In the genomic region with DNA sequence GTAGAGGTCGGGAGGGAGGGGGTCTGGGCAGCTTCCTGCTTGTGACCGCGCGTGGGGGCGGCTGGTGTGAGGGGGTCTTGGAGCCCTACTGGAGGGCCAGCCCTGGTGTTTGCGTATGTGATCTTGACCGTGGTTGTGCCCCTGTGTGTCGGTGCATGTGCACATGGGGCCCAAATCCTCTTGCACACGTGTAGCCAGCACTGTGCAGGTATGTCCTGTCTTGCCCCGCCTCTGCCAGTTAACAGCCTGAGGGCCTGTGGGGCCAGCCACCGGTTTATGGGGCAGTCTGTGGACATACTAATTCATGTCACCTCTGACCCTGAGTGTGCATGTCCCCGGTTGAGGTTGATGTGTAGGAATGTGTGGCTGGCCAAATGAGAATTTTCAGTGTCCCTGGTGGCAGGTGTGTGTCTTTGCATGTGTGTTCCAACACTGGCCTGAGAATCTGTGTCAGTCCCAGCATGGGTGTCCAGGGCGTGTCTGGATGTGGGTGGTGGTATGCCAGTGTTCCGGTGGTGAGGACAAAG, we compare ENCODE assay signal across 8 mouse cellular contexts. TPM values are rescaled to one million over a fixed set of nuclear protein-coding genes. Genes with fewer than 3 reads are reported as not detected.
DNase-seq lines count a peak whose midpoint lies in the region; ATAC-seq and TF ChIP-seq lines count a peak whose summit lies in the region.

No protein-coding gene starts in this region.

- WGBS in embryonic facial prominence, embryonic 11.5 days: 10% methylated on average over 9 of the region's 14 CpGs
- WGBS in hindbrain, embryonic 15.5 days: 3% methylated on average over 9 of the region's 14 CpGs

- no peaks in the 10 kb centered on the region for H3K36me3 ChIP-seq in E14TG2a.4 (ENCODE audit: insufficient read depth, low read length)
- H3K36me3 ChIP-seq in embryonic facial prominence, embryonic 11.5 days (replicated peaks; ENCODE audit: control insufficient read depth, insufficient read depth, low read depth, low read length): no peaks in the 10 kb centered on the region
- no peaks in the 10 kb centered on the region for H3K36me3 ChIP-seq in hindbrain, embryonic 15.5 days
- no peaks in the 10 kb centered on the region for H3K36me3 ChIP-seq in megakaryocyte, embryonic 14.5 days (replicated peaks; ENCODE audit: low read length)

- H3K4me1 ChIP-seq in E14TG2a.4 (replicated peaks; ENCODE audit: low read depth, low read length): peaks cover 81% of the 10 kb centered on the region
- peaks cover 21% of the 10 kb centered on the region for H3K4me1 ChIP-seq in embryonic facial prominence, embryonic 11.5 days (ENCODE audit: control insufficient read depth, insufficient read depth, low read length)
- H3K4me1 ChIP-seq in hindbrain, embryonic 15.5 days (replicated peaks): peaks cover 78% of the 10 kb centered on the region
- peaks cover 83% of the 10 kb centered on the region for H3K4me1 ChIP-seq in megakaryocyte, embryonic 14.5 days

- H3K4me3 ChIP-seq in E14TG2a.4 (replicated peaks; ENCODE audit: low read length): peak overlapping the region; percentile 74
- H3K4me3 ChIP-seq in embryonic facial prominence, embryonic 11.5 days (ENCODE audit: low read depth, low read length): peak overlapping the region; percentile 82
- H3K4me3 ChIP-seq in hindbrain, embryonic 15.5 days: peak overlapping the region; percentile 74
- H3K4me3 ChIP-seq in megakaryocyte, embryonic 14.5 days (replicated peaks): peak overlapping the region; percentile 90

- peaks cover 71% of the 10 kb centered on the region for H3K27me3 ChIP-seq in E14TG2a.4 (ENCODE audit: insufficient read depth, low read length)
- no peaks in the 10 kb centered on the region for H3K27me3 ChIP-seq in embryonic facial prominence, embryonic 11.5 days (ENCODE audit: control insufficient read depth, insufficient read depth, low read length)
- no peaks in the 10 kb centered on the region for H3K27me3 ChIP-seq in hindbrain, embryonic 15.5 days
- H3K27me3 ChIP-seq in megakaryocyte, embryonic 14.5 days (replicated peaks): peaks cover 73% of the 10 kb centered on the region

- peak; percentile 27 for TF ChIP-seq CTCF in E14TG2a.4 (conservative IDR thresholded peaks at IDR 0.05; ENCODE audit: low read length)

- H3K9me3 ChIP-seq in E14TG2a.4 (ENCODE audit: low read length): no peaks in the 10 kb centered on the region
- H3K9me3 ChIP-seq in embryonic facial prominence, embryonic 11.5 days (replicated peaks; ENCODE audit: control insufficient read depth, low read length): no peaks in the 10 kb centered on the region
- no peaks in the 10 kb centered on the region for H3K9me3 ChIP-seq in hindbrain, embryonic 15.5 days
- no peaks in the 10 kb centered on the region for H3K9me3 ChIP-seq in megakaryocyte, embryonic 14.5 days

- H3K4me2 ChIP-seq in embryonic facial prominence, embryonic 11.5 days (ENCODE audit: low read depth, low read length): peak overlapping the region; percentile 100
- H3K4me2 ChIP-seq in hindbrain, embryonic 15.5 days: peak overlapping the region; percentile 85

- no peak; the same call in 1 of the 2 replicates for ATAC-seq in embryonic facial prominence, embryonic 11.5 days (replicated peaks; ENCODE audit: insufficient number of reproducible peaks, low FRiP score, low TSS enrichment, low read depth)
- ATAC-seq in hindbrain, embryonic 15.5 days (ENCODE audit: low FRiP score, low read depth): peak; percentile 6; the same call in 1 of the 2 replicates

- peak; percentile 57 for DNase-seq in kidney, adult 11 months
- no peak for DNase-seq in kidney, adult 9 months
- DNase-seq in embryonic facial prominence, embryonic 11.5 days (ENCODE audit: low spot score): no peak
- no peak for DNase-seq in adrenal gland, postnatal 4 days (ENCODE audit: low spot score in 2 of 2)
- no peak for DNase-seq in frontal cortex, postnatal 10 days (ENCODE audit: low spot score in 2 of 2)

- peak overlapping the region; percentile 52; the same call in 1 of the 2 replicates for H3K27ac ChIP-seq in embryonic facial prominence, embryonic 11.5 days (replicated peaks; ENCODE audit: low read depth, low read length)
- peak overlapping the region; percentile 90 for H3K27ac ChIP-seq in hindbrain, embryonic 15.5 days (replicated peaks)

- H3K9ac ChIP-seq in embryonic facial prominence, embryonic 11.5 days (replicated peaks; ENCODE audit: low read length): peak overlapping the region; percentile 70
- H3K9ac ChIP-seq in hindbrain, embryonic 15.5 days: peak overlapping the region; percentile 74

RNA-seq across cellular contexts. Expression of a gene that starts 8.1 kb away (rescaled TPM):
- polyA plus RNA-seq in embryonic facial prominence, embryonic 11.5 days (2014; fragmentation: Nextera tagmentation; extraction: Ambion mirVana): 2.3 and 2.8 TPM in 2 replicates
- polyA plus RNA-seq in hindbrain, embryonic 15.5 days (2015; fragmentation: Nextera tagmentation; extraction: Ambion mirVana): 4.7 and 5.1 TPM in 2 replicates
- 3.0 and 4.4 TPM in 2 replicates for polyA plus RNA-seq in megakaryocyte, embryonic 14.5 days (2012; ENCODE audit: insufficient read depth, low replicate concordance)
- total RNA-seq in adrenal gland, postnatal 4 days (2021): 10 to 100 TPM; 29.7 to 37.1 TPM

RNA-seq across cellular contexts. Expression of a gene that starts 9.7 kb away (rescaled TPM):
- polyA plus RNA-seq in embryonic facial prominence, embryonic 11.5 days (2014; fragmentation: Nextera tagmentation; extraction: Ambion mirVana): 153 and 163 TPM in 2 replicates
- 134 and 138 TPM in 2 replicates for polyA plus RNA-seq in hindbrain, embryonic 15.5 days (2015; fragmentation: Nextera tagmentation; extraction: Ambion mirVana)
- 396 and 1,059 TPM in 2 replicates for polyA plus RNA-seq in megakaryocyte, embryonic 14.5 days (2012; ENCODE audit: insufficient read depth, low replicate concordance)
- 100 to 1,000 TPM; 127 to 132 TPM for total RNA-seq in adrenal gland, postnatal 4 days (2021)

RNA-seq across cellular contexts. Expression of a gene that starts 16.3 kb away (rescaled TPM):
- 3.7 TPM in 2 replicates for polyA plus RNA-seq in embryonic facial prominence, embryonic 11.5 days (2014; fragmentation: Nextera tagmentation; extraction: Ambion mirVana)
- 32.3 and 34.7 TPM in 2 replicates for polyA plus RNA-seq in hindbrain, embryonic 15.5 days (2015; fragmentation: Nextera tagmentation; extraction: Ambion mirVana)
- polyA plus RNA-seq in megakaryocyte, embryonic 14.5 days (2012; ENCODE audit: insufficient read depth, low replicate concordance): 31.7 and 44.3 TPM in 2 replicates
- total RNA-seq in adrenal gland, postnatal 4 days (2021): 10 to 100 TPM; 32.0 to 33.4 TPM

RNA-seq across cellular contexts. Expression of a gene that starts 23.9 kb away (rescaled TPM):
- polyA plus RNA-seq in embryonic facial prominence, embryonic 11.5 days (2014; fragmentation: Nextera tagmentation; extraction: Ambion mirVana): 10.1 and 11.9 TPM in 2 replicates
- 14.6 and 14.7 TPM in 2 replicates for polyA plus RNA-seq in hindbrain, embryonic 15.5 days (2015; fragmentation: Nextera tagmentation; extraction: Ambion mirVana)
- 2.3 and 4.1 TPM in 2 replicates for polyA plus RNA-seq in megakaryocyte, embryonic 14.5 days (2012; ENCODE audit: insufficient read depth, low replicate concordance)
- total RNA-seq in adrenal gland, postnatal 4 days (2021): 1 to 10 TPM; 8.0 to 9.6 TPM

RNA-seq across cellular contexts. Expression of a gene that starts 32.2 kb away (rescaled TPM):
- 3.9 and 5.6 TPM in 2 replicates for polyA plus RNA-seq in embryonic facial prominence, embryonic 11.5 days (2014; fragmentation: Nextera tagmentation; extraction: Ambion mirVana)
- 3.4 and 3.7 TPM in 2 replicates for polyA plus RNA-seq in hindbrain, embryonic 15.5 days (2015; fragmentation: Nextera tagmentation; extraction: Ambion mirVana)
- polyA plus RNA-seq in megakaryocyte, embryonic 14.5 days (2012; ENCODE audit: insufficient read depth, low replicate concordance): 8.0 and 12.1 TPM in 2 replicates
- total RNA-seq in adrenal gland, postnatal 4 days (2021): 10 to 100 TPM; 11.8 to 12.2 TPM
